Mouse (Mus musculus) thymus, adult 2 months (tissue): Measurements from ENCODE around the gene Ttc3.

Experiments used
- CTCF ChIP-seq: fragments of 200-500 bp; IDR thresholded peaks from 2 replicates; pipeline ENCODE4 v1.5.1; 2012; ENCODE audit warnings: mild to moderate bottlenecking, control low read depth, low read length, moderate library complexity, borderline replicate concordance; ENCODE audit not compliant: control insufficient read depth, poor library complexity, insufficient read depth; ENCODE audit errors: extremely low read depth
- POLR2A ChIP-seq: fragments of 200-500 bp; IDR thresholded peaks from 2 replicates; pipeline ENCODE4 v1.6.1; 2012; ENCODE audit warnings: mild to moderate bottlenecking, low read length, control low read depth, moderate library complexity; ENCODE audit not compliant: control insufficient read depth, poor library complexity, insufficient read depth; ENCODE audit errors: extremely low read depth

DNA sequence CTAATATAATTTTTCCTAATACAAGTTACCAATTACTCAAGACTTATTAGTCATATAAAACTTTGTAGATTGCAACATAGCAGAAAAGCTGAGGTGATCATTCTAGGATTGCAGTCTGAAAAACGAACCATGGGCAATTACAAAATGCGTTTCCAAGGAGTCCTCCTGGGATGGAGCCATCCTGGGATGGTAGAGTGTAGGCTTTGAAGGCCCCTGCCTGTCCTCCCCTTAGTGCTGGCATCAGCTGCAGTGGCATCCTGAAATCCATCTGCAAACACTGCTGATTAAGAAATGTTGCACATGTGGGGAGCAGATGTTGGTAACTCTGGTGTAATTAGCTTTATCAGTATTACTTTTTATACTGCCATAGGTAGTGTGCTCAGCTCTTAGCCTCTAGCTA, 70.9 kb downstream of the Ttc3 start:
- no peak for TF ChIP-seq CTCF
- TF ChIP-seq POLR2A = no peak
